Mouse (Mus musculus): ENCODE results near the gene Psmb3.

The Psmb3 gene

GRCm38 (mm10) chr11:97668160-97668559 is 35.0 kb upstream of the Psmb3 start:
- DNase-seq (ENCODE audit: low spot score) = no peak

DNA sequence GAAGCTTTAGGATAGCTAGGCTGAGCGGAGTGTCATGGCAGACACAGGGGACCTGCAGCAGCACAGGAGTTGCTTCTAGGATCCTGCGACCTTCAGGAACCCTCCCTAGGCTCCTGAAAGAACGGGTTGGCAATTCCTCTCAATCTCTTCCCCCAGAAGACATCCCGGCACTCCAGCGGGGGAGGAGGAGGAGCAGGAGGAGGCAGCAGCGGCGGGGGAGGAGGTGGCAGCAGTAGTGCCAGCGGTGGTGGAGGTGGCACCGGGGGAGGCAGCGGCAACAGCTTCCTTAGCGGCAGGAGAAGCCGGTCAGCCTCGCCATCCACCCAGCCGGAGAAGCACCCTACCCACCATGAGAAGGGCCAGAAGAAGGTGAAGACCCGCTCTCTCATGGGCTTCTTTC is 33.9 kb upstream of the Psmb3 start:
- no peak for DNase-seq (ENCODE audit: low spot score)

DNA sequence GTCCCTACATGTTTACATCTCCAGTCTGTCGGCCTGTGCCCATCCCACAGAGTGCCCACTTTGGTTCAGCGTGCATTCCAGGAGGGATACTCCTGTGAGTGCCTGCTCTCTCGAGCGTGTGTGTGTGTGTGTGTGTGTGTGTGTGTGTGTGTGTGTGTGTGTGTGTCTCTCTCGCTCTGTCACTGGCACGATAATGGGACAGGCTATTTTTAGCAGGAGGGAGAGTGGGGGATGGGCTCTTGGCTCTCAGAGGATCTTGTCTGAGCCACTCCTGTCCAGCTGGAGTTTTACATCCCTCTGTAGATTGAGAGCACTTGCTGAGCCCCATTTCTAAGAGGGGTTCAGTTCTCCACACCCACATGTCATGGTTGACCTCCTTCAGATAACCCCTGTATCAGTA is 33.4 kb upstream of the Psmb3 start:
- DNase-seq (ENCODE audit: low spot score) = no peak

- DNase-seq (ENCODE audit: low spot score) = no peak
Observed at GRCm38 (mm10) chr11:97670234-97671176, 32.7 kb upstream of the Psmb3 start.

- no peak for DNase-seq (ENCODE audit: low spot score)
Observed at GRCm38 (mm10) chr11:97671177-97671527, 32.0 kb upstream of the Psmb3 start.

DNA sequence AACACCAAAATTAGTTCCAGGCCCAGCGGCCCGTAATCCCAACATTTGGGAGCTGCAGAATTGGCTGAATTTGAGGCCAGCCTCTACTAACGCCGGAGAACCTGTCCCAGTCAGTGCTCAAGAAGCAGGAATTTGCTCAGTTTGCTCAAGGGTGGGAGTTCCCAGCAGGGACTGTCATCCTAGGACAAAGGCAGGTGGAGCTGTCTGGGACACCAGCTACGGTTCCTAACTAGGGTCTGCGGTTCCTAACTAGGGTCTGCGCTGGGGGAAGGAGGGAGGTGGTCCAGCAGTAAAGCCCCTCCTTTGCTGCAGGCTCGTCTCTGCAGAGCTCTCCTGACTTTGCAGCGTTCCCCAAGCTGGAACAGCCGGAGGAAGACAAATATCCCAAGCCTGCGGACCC is 30.1 kb upstream of the Psmb3 start:
- no peak for DNase-seq (ENCODE audit: low spot score)

DNA sequence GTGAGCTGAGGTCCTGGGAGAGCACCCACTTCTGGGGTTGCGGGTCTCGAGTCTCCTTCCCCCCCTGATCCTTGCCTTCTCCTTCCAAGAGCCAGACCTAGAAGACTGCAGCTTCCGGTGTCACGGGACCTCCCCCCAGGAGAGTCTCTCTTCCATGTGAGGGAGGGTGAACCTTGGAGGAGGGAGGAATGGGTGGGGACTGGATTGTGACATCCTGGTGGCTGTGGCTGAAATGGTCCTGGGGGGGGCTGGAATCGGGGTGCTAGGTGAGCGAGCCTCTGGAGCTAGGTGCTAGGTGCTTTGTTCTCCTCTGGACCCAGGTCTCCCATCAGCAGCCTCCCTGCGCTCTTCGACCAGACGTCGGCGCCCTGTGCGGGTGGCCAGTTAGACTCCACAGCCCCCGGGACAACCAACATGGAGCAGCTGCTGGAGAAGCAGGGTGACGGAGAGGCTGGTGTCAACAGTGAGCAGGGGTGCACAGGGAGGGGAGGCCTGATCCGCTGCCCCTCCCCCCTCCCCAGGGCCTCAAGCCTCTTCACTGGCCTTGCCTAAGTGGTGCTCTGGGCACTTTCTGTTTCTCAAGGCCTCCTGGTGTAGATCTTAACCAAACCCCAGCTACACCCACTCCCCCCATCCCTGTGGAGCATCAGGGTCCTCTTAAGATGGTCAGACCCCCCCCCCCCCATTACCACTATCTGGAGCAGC is 27.0 kb upstream of the Psmb3 start:
- DNase-seq (ENCODE audit: low spot score) = no peak

DNA sequence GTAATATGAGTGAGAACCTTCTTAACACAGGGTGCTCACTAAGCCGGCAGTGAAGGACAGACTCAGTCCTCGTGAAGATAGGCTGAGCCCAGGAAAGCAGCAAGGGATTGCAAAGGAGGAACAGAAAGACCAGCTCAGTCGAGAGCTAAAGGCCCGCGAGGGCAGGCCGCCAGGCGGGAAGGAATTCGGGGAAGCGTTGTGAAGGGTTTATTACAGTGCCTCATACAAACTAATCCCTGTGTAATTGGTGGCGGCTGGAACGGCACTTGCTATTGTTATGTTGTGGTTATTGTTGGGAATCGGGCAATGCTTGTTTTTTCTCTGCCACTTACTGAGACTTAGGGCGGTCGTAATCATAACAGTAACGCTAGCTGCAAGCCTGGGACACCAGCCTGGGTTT is 25.8 kb upstream of the Psmb3 start:
- DNase-seq (ENCODE audit: low spot score) = no peak

DNA sequence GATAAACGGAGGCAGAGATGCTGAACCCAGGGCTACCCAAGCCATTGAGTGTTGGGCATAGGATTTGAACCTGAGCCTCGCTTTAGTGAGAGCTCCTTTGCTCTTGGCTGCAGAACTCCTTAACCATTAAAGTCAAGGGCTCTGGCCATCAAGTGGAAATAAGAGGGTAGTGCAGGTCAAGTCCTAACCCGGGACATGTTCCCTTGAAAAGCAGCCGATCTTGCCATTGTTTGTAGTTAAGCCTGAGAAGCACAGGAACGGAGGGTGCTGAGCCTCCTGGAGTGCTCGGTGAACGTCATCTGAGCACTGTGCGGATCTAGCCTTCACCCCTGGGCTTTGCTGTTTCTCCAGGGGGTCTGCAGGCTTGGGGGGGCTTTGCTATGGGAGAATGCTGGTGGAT is 25.4 kb upstream of the Psmb3 start:
- DNase-seq (ENCODE audit: low spot score) = no peak

- no peak for DNase-seq (ENCODE audit: low spot score)
Observed at GRCm38 (mm10) chr11:97678301-97678700, 24.9 kb upstream of the Psmb3 start.

GRCm38 (mm10) chr11:97680430-97680829 is 22.8 kb upstream of the Psmb3 start:
- DNase-seq (ENCODE audit: low spot score) = no peak

DNA sequence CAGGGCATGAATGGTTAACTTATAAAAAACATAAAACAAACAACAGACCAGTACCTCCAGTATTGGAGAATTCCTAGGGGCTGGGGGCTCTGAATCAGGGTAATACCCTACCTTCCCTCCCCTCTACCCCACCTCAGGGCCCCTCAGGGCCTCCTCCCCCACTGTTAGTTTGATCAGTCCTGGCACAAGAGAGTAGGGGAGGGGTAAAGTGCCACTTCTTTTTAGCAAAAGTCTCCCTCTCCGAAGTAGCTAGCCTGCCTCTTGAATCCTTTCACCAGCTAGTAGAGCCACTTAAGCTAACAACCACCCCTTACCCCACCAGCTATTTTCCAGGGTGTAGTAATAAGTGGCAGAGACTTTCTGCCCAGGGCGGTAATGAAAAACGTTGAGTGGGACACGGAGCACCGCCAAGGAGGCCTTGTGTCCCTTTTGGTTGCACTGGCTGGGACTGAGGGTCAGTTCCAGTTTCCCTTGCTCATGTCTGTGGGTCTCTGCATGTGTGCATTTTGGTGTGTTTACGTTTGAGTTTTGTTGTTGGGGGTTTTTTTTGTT is 20.6 kb upstream of the Psmb3 start:
- no peak for DNase-seq (ENCODE audit: low spot score)

- no peak for DNase-seq (ENCODE audit: low spot score)
Observed at GRCm38 (mm10) chr11:97684063-97684680, 19.0 kb upstream of the Psmb3 start.

DNA sequence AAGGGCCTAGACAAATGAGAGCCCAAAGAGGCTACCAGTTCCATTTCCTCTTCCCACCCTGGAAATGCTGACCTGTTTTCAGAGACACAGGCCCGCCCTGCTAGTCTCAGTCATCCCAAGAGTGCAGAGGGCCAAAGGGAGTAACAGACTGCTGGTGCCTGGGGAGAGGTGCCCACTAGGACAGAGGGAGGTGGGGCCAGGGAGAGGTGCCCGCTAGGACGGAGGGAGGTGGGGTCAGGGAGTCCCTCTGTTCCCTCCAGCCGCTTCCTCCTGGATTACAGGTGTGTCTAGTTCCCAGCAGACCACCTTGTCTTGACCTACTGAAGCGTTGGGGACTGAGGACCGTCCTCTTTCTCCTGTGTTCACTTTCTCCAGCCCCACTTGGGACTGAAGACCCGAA is 18.4 kb upstream of the Psmb3 start:
- DNase-seq (ENCODE audit: low spot score) = no peak

GRCm38 (mm10) chr11:97685613-97686321 is 17.4 kb upstream of the Psmb3 start, which contains the start of gene Cisd3:
Cisd3 (plus strand) TSS chr11:97685826.
- peak; percentile 76 for DNase-seq (ENCODE audit: low spot score)

- no peak for DNase-seq (ENCODE audit: low spot score)
Observed at GRCm38 (mm10) chr11:97686322-97686908, 16.8 kb upstream of the Psmb3 start.

GRCm38 (mm10) chr11:97687061-97687460 is 16.1 kb upstream of the Psmb3 start:
- DNase-seq (ENCODE audit: low spot score) = no peak

- DNase-seq (ENCODE audit: low spot score) = no peak
Observed at GRCm38 (mm10) chr11:97689861-97690260, 13.3 kb upstream of the Psmb3 start.

DNA sequence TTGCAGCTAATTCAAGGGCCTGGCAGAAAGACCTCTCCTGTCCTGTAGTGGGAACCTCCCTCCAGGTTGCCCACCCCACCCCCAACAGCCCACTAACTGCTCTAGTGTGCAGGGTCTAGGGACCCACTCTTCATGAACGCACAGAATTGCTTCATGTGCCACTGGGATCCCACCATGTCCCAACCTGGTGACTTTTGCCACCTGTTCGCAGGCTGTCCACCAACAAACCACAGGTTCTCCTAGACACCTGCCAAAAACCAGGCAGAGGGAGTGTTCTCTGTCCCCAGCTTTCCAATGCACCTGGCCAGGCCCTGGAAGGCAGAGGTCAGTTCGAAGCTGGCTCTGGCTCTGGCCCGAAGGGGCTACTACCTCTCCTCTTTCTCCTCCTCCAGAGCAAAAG is 8.8 kb upstream of the Psmb3 start:
- DNase-seq (ENCODE audit: low spot score) = no peak

DNA sequence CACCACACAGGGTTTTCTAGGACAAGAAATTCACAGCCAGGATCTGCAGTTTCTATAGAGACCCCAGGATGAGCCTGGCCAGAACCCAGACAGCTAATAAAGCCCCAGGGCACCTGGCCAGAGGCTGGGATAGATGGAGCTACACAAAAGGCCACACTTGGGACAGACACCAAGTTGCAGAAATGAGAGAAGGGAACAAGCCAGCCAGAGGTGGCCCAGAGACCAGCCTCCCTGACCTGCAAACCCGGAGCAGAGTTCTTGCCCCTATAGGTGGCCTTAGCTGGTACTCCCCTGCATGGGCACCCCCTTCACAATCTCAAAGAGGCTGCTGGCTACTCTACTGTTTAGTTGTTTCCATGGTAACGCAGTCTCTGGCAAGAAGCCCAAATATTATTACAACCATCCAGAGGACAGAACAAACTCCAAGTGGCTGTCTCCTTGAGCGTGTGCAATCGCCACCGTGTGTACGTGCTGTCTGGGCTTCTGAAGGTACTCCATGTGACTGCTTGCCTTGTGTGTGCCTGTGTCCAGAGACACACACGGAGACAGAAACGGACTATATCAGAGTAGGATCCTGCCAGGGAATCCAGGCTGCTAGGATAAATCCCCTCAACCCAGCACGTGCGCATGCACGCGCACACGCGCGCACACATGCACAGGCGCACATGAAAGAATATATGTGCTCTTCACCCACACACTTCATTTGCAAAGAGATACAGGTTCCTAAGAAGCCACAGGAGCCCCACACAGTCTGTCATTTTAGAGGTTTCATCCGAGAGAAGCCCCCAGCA is 8.1 kb upstream of the Psmb3 start:
- no peak for DNase-seq (ENCODE audit: low spot score)
